Mouse (Mus musculus) left cerebral cortex, postnatal 25 days (tissue): Measurements from ENCODE around the gene Hip1r. TPM values are rescaled to one million over a fixed set of nuclear protein-coding genes. Genes with fewer than 3 reads are reported as not detected.
A peak's percentile ranks its signal among the peaks of the same experiment; 100 is the strongest.

Experiments used
- DNase-seq, 2 experiments: peaks; one replicate each; pipeline ENCODE4 v3.0.0; 2022; ENCODE audit warnings: low spot score in 2 of 2, mixed read lengths in 1 of 2
- intact Hi-C: fragments of 180-260 bp; cut with DNase I; formaldehyde crosslinking; loops from one replicate; pipeline ENCODE4 v1.15.1; 2025
- total RNA-seq, 2 experiments: library from RNA; stranded (reverse); gene quantifications; 2 replicates each; pipeline ENCODE4 v1.2.3; 2021

Hip1r gene
- total RNA-seq, 2 experiments from 2014 or later, result 60.5 to 67.1 TPM

GRCm38 (mm10) chr5:123969216-123969615, 4.2 kb upstream of the Hip1r start:
- intact Hi-C loops, result no loop called here

GRCm38 (mm10) chr5:123970576-123970975, 2.9 kb upstream of the Hip1r start:
- DNase-seq, result no peak
- intact Hi-C loops, result no loop called here

More at GRCm38 (mm10) chr5:123969216-123969615, 4.2 kb upstream of the Hip1r start:
- no peak for DNase-seq

- DNase-seq, result no peak
- intact Hi-C loops, result loop anchor here (2.0 kb wide), 1 partner anchor 20 kb away; no protein-coding TSS in a partner anchor
These were observed 975 bp upstream of the Hip1r start for GRCm38 (mm10) chr5:123972453-123972852.

- no peak for DNase-seq
- intact Hi-C loops, result no loop called here
These were observed 704 bp downstream of the Hip1r start for GRCm38 (mm10) chr5:123974179-123974485.

GRCm38 (mm10) chr5:123974616-123975111, 1.2 kb downstream of the Hip1r start:
- intact Hi-C loops, result no loop called here
- DNase-seq, result no peak

GRCm38 (mm10) chr5:123975668-123976180, 2.3 kb downstream of the Hip1r start:
- DNase-seq, result no peak
- intact Hi-C loops, result no loop called here

GRCm38 (mm10) chr5:123977231-123977630, 3.8 kb downstream of the Hip1r start:
- intact Hi-C loops, result no loop called here

GRCm38 (mm10) chr5:123978131-123978530, 4.7 kb downstream of the Hip1r start:
- intact Hi-C loops, result no loop called here
- no peak for DNase-seq

More at GRCm38 (mm10) chr5:123977231-123977630, 3.8 kb downstream of the Hip1r start:
- DNase-seq, result no peak

GRCm38 (mm10) chr5:123979221-123979979, 6.0 kb downstream of the Hip1r start:
- intact Hi-C loops, result no loop called here
- DNase-seq, result no peak

GRCm38 (mm10) chr5:123979980-123980369, 6.5 kb downstream of the Hip1r start:
- DNase-seq, result no peak
- intact Hi-C loops, result no loop called here

GRCm38 (mm10) chr5:123980521-123981249, 7.3 kb downstream of the Hip1r start:
- intact Hi-C loops, result no loop called here
- peak in 1 of 2 experiments; percentile 63 for DNase-seq

- intact Hi-C loops, result no loop called here
- peak in 1 of 2 experiments; percentile 57 for DNase-seq
These were observed 7.8 kb downstream of the Hip1r start for GRCm38 (mm10) chr5:123981250-123981554.

- no peak for DNase-seq
- intact Hi-C loops, result no loop called here
These were observed 9.4 kb downstream of the Hip1r start for GRCm38 (mm10) chr5:123982838-123983237.

- DNase-seq, result peak in 1 of 2 experiments; percentile 52
These were observed 12.0 kb downstream of the Hip1r start for GRCm38 (mm10) chr5:123985434-123985833.

GRCm38 (mm10) chr5:123986925-123987324, 13.5 kb downstream of the Hip1r start:
- DNase-seq, result no peak
- intact Hi-C loops, result no loop called here

More at GRCm38 (mm10) chr5:123985434-123985833, 12.0 kb downstream of the Hip1r start:
- intact Hi-C loops, result no loop called here

GRCm38 (mm10) chr5:123987511-123987910, 14.1 kb downstream of the Hip1r start:
- DNase-seq, result no peak
- intact Hi-C loops, result no loop called here

- intact Hi-C loops, result no loop called here
These were observed 16.8 kb downstream of the Hip1r start for GRCm38 (mm10) chr5:123989941-123990885.

GRCm38 (mm10) chr5:123991321-123991720, 17.9 kb downstream of the Hip1r start:
- intact Hi-C loops, result no loop called here
- no peak for DNase-seq

More at GRCm38 (mm10) chr5:123989941-123990885, 16.8 kb downstream of the Hip1r start:
- DNase-seq, result no peak

- peak in 1 of 2 experiments; percentile 71 for DNase-seq
- intact Hi-C loops, result loop anchor here (2.0 kb wide), 2 partner anchors 19 to 167 kb away; partner anchors contain the start of gene Hip1r
These were observed 18.8 kb downstream of the Hip1r start for GRCm38 (mm10) chr5:123992193-123992637.
